Mouse (Mus musculus) frontal cortex, postnatal 10 days (tissue): ENCODE data around the gene Rgs3.

Experiments used
- DNase-seq, 2 experiments: peaks; one replicate each; pipeline ENCODE4 v3.0.0; 2022; ENCODE audit warnings: low spot score in 2 of 2, mixed read lengths in 1 of 2

Rgs3 gene

DNA sequence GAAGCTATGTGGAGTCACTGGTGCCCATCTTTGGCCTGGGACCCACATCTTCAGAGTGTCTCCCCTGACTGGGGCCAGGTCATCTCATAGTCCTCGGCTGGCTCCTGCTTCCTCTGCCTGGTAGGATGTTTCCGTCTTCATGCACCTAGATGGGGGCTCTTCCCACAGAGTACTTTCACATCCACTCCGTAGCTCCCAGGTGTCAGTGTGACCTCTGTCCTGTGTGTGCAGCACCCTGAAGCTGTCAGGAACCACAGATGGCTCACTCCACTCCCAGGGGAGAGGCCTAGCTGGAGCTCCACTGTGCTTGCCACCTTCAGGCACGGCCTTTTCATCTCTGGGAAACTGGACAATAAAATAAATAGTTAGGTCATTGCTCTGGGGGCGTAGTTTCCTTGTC is 128.5 kb downstream of the Rgs3 start:
- no peak for DNase-seq

DNA sequence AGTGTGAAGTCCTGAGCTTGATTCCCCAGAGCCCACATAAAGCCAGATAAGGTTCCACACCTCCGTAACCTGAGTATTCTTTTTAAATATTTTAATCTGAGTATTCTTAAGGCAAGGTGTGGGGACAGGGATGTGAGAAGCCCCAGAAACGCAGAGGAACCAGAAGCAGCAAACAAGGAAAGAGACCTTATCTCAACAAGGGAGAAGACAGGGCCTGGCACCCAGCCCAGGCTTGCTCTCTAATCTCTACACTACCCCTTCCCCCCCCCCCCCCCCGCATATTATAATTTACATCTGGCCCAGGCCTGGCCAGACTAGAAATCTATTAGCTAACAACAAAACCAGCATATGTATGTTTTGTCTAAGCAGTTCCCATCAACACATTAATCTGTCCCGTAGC is 131.3 kb downstream of the Rgs3 start:
- DNase-seq: no peak

DNA sequence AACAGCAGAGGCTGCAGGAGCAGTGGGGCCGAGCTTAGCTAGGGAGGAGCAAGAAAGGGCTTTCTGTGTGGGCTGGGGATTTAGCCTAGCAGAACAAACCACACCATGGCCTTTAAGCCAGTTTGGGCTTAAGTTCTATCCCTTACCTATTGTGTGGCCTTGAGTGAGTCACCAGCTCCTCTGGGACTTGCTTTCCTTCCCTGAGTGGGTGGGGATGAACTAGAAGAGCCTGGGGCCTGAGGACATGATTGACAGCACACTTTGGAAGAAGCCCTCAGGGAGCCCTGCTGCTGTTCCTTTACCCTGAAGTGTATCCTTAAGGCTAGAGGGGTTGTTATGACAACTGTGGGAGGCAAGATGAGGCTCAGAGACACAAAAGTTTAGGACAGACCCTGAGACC is 132.0 kb downstream of the Rgs3 start:
- DNase-seq: no peak

DNA sequence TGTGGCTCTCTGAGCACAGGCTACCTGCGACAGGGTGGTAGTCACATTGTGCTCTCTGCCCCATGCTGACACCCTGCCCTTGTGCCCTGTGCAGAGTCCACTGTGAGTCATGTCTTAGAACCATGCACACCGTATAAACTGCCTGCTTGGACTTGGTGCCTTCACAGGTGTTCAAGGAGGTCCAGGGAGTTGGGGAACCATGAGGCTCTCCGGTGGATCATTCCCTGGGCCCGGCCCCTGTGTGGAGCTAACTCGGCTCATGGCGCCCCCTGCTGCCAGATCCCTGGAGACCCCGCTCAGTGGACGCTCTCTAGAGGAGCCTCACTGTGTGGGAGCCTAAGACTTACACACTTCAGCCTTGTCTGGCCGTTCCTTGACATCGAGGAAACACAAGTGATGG is 134.2 kb downstream of the Rgs3 start:
- DNase-seq: no peak

DNA sequence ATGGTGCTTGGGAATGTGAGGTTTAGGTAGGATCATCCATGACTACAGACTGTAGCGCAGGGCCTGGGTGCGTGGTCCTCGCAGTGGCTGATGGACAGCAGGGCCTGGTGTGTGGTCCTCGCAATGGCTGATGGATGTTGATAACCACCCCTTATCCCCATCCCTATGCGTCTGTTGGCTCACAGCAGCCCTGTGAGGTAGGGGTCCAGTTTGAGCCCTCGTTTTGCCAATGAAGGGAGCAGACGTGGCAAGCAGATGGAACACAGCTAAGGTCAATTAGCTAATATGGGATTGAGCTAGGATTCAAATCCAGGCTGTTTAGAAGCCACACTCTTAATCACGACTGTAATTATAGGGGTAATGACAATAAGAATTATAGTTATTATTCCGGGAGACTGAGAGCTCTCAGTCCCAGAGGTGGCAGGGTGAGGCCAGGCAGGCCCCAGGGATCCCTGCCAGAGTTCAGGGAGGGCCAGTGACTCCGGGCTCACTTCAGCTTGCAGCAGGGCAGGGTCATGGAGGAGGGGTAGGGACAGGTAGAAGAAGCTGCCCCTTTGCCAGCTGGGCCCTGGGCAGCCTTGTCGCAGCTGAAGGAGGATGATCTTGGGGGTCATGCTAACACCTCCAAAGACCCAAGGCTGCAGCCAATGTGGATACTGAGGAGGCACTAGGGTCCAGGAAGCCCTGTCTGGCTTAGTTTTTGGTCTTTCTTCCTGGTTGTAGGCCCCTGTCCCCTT is 135.2 kb downstream of the Rgs3 start:
- no peak for DNase-seq

DNA sequence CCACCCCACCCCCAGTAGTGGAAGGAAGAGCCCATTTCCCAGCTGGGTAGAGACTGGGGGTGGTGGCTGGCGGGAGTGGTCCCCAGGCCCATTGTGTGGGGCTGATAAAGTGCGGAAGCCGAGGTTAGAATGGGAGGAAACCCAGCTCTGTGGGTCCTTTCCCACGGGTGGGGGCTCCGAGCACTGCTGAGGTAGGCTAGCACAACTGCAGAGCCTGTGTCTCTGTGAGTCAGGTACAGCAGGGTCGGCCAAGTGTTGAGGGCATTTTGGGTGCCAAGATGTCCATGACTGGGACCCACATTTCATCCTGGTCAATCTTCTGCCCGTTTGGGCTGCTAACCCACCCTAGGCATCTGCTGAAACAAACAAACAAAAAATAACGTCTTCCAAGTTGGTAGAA is 135.9 kb downstream of the Rgs3 start:
- no peak for DNase-seq

DNA sequence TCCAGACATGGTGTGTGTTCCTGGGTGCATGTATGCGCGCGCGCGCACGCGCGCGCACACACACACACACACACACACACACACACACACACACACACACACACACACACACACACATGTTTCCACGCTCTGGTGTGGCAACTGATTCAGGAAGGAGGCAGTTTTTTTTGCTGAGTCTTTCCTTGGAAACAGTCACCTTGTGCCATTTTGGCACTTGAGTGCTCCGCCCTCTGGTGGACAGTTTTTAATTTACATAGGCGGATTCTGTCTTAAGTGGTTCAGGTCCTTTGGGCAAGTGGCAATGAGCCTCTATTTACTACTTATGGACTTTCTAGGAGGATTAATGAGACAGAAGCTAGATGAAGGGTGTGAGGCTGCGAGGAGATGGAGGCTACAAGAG is 136.3 kb downstream of the Rgs3 start:
- DNase-seq: peak in 1 of 2 experiments; percentile 52

DNA sequence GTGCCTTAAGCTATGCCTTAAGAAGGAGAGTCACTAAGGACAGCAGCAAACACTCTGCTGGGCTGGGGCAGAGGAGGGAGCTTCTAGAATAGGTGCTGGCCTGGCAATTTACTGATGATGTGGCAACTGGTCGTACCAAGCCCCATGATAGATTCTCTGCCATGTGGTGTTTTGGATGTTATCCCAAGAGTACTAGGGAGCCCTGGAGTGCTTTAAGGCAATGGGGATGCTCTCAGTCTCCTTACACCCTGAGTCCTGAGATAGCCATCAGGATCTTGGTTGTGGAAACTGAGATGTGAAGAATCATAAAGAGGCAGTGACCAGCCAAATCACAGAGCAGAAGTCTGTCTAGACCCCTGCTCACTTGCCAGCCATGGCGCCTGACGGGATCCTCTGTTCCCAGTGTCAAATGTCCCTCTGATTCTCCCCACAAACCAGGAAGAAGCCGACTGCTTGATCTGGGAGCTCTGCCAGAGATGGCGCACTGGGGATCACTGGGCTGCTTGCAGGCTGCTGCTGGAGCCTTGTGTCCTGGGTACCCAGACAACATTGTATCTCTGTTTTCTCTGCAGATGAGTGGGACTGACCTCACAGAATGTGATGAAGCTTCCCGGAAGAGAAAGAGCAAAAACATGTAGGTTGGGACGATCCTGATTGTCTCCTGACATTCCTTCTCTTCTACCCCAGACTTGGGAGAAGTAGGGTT is 137.2 kb downstream of the Rgs3 start:
- DNase-seq: no peak

DNA sequence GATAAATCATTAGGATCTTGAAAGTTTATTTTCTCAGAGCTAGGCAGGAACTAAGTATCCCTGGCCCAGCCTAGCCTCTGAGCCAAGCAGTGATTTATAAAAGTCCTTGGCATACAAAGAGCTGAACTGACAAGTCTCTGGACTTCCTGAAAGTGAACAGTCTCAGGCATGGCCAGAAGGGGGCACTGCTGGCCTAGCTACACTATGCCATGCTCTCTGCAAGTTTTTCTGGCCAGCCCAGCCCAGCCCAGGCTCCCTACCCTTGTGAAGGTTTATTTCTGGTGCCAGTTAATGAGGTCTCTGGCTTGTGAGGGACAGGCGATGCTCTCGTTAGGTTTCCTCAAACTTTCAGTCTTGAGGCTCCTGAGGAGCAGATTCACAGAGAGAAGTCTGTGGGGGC is 137.8 kb downstream of the Rgs3 start:
- peak; percentile 69 to 84 for DNase-seq

DNA sequence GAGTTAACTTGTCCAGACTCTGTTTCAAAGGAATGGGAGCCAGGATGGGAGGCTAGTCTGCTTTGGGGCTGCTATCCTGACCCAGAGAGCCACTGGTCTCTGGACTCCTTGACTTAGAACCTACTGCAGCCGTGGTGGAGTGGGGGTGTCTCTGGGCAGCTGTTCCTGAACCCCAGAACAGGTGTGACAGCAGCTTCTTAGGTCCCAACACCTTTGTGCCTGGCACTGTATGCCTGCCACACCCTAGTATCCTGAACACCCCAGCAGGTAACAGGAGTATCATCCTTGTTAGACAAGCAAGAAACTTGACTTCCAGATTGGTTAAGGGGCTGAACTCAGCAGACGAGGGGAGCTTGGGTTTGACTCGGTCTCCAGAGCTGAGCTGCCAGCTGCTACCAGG is 138.9 kb downstream of the Rgs3 start:
- DNase-seq: no peak

DNA sequence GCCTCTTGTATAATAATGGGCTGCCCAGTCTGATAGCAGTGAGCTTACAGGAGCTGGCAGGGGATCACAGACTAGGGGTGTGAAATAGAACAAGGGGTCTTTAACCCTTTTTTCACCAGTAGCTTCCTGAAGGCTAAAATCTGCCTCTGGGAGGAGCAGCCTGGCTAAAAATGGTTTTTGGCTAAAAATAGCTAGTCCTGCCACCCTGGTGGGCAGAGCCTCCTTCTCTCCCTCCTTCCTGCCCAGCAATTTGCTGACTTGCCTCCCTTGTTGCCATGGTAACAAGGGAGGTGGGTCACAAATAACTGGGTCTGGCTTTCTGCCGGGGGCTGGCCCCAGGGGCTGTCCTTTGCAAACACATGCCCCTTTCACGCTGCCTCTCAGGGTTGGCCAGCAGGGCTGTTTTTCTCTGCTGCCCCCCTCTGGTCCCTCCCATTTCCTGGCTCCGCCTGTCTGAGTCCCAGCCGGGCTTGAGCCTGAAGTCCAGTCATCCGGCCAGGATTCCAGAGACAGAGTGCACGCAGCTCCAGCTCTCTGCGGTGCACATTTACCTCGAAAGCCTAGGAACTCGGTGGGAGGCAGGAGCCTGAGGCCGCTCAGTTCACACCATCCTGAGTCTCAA is 139.7 kb downstream of the Rgs3 start:
- DNase-seq: peak; percentile 92 to 95

DNA sequence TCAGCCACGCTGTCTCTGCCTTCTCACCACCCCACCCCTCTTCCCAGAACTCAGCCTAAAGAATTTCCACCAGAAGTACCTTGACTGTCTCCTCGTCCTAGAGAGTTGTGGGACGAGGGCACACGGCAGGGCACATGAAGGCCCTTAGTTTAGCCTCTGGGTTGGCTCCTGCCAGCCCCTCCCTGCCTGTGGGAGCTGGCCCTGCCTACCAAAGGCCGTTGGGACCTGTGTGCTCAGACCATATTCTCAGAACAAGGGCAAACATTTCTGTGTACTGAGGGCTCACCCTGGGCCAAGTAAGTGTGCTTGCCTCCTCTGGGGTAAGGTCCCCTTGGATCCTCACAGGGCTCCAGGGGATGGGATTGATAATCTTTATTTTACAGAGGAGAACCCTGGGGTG is 140.8 kb downstream of the Rgs3 start:
- no peak for DNase-seq

DNA sequence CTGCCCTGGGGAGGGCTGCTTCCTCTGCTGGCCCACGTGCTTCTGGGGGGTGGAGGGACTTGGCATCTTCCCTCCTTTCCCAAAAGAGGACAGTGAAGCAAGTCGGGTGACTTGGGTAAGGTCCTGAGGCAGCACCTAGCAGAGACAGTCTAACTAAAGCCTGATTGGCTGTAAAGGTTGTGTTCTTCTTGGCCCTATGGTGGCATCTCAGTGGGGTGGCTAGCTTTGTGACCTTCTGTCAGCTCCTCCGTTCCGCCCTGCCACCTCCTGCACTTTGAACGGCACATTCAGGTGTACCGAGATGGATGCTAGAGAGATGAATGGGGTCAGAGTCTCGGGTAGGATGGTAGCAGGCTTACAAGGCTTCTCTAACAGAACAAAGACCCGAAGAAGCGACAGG is 143.5 kb downstream of the Rgs3 start:
- DNase-seq: no peak

DNA sequence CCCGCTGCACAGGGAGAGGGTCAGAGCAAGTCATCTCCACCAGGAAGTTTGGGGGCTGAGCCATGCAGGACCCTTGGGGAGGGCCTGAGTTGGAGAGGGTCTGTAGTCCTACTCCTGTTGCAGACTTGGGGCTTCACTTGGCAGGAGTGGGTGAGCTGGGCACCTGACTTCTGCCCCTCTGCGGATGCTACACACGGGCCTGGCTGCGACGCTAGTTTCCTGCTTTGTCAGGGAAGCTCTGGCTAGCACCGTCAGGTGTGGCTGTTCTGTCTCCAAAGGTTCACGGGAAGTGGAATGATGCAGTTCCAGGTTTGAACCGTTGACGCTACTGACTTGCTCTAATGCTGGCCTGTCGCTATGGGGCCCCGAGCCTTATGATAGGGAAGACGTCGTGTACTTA is 144.6 kb downstream of the Rgs3 start:
- DNase-seq: no peak

DNA sequence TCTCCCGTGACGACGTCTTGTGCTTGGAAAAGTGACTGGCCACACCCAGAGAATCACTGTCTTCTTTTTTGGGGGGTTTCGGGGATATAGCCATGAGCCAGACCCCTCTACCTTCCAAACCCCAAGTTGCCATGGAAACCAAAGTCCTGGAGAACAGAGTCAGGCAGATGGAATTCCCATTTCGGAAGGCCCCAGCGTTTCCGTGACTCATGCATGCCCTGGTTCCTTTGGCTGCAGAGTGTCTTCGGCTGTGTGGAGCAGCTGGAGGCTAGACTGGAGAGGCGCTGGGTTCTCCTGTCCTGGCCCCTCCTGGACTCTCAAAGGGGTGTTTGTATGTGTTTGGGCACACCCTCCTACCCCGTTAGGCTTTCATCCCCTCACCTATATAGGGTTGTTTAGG is 145.4 kb downstream of the Rgs3 start:
- no peak for DNase-seq

DNA sequence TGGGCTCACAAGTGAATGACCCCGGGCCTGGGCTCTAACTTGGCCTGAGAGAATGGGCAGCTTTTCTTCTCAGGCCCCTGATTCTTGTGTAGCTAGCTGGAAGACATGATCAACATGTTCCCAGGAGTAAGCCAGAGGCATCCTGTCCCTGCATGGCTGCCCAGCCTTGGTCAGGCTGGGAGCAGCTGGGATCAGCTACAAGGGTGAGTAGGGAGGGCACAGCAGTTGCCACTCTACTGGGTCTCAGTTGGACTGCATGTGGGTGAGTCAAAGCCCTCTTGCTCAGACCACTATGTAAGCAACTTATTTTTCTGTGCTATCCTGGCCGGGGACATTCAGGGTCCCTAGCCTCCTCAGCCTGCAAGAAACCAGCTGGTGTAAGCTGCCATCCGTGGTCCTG is 146.1 kb downstream of the Rgs3 start:
- DNase-seq: no peak

DNA sequence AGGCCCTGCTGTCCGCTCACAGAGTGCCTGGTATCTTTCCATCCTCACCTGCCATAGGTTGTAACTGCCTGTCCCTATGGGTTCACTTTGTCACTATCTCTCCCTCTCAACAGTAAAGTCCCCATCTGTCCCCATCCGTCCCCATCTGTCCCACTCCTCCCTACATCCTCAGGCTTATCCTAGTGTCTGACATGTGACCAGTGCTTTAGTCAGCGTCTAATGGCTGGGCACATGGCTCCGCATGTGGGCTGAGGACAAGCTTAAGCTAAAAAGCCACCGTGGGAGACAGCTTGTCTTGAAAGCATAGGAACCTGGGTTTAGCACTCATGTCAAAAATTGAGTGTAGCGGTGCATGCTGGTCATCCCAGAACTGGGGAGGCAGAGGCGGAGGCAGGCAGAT is 148.4 kb downstream of the Rgs3 start:
- no peak for DNase-seq

DNA sequence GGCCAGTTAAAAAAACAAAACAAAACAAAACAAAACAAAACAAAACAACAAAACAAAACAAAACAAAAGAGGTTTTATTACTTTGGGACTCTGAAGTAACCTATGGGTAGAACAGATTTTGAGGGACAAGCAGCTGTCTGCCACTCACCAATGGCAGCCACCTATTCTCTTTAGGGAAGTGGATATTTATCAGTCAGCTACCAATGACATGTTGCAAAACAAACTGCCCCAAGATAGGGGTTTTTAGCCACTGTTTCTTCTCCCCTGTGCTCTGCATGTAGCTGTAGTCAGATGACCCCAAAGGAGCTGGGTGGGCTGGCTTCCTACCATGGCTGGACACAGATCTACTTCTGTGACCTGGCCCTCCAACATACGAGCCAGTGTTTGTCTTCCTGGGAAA is 149.3 kb downstream of the Rgs3 start:
- no peak for DNase-seq

DNA sequence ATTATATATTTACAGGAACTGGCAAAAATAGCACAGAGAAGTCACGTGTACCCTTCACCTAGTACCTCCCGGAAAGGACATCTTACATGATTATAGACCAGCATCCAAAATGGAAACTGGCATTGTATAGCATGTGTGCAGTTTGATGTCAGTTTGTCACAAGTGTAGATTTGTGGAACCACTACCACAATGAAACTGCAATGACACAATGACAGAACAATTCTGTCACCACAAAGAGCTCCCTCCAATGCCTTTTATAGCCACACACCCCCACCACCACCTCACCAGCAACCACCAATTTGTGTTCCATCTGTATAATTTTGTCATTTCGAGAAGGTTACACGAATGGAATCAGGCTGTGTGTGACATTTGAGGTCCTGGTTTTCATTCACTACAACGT is 149.8 kb downstream of the Rgs3 start:
- DNase-seq: no peak

DNA sequence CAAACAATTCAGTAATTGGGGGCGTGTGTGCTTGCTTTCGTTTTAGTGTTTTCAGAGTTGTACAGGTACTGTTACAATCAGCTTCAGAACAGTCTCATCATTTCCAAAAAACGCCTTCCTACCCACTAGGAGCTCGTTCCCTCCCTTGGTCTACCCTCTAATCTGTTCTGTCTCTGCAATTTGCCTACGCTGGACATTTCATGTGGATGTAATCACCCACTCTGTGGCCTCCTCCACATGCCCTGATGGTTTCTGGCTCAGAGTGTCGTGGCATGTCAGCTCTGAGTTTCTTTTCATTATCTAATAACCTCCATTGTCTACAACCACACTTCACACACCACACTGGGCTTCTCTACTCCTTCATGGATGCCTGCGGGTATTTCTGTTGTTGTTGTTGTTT is 151.5 kb downstream of the Rgs3 start:
- no peak for DNase-seq

DNA sequence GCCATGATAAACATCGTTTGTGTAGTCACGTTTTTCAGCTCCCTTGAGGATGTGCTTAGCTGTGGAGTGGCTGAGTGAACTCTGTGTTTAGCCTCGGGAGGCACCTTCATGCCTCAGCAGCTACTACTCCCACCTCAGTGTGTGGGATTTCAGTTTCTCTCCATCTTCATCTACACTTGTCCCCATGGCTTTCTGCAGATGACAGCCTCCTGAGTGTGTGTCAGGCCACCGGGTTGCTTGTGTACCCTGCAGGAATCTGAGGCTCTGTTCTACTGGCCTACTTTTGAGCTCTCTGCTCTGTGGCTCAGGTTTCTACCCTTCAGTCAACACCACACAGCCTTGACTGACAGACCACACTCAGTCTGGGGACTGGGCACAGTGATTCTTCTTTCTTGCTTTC is 151.9 kb downstream of the Rgs3 start:
- no peak for DNase-seq

DNA sequence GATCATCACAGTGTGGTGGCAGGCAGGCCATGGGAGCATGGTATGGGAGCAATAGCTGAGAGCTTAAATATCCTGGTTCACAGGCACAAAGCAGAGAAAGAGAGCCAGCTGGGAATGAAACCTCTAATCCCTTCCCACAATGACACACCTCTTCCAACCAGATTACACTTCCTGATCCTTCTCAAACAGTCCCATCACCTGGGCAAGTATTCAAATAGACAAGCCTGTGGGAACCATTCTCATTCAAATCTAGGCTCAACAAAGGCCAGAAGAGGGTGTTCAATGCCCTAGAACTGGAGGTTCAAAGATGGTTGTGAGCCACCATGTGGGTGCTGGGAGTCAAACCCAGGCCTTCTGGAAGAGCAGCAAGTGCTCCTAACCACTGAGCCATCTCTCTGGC is 161.2 kb downstream of the Rgs3 start:
- no peak for DNase-seq

DNA sequence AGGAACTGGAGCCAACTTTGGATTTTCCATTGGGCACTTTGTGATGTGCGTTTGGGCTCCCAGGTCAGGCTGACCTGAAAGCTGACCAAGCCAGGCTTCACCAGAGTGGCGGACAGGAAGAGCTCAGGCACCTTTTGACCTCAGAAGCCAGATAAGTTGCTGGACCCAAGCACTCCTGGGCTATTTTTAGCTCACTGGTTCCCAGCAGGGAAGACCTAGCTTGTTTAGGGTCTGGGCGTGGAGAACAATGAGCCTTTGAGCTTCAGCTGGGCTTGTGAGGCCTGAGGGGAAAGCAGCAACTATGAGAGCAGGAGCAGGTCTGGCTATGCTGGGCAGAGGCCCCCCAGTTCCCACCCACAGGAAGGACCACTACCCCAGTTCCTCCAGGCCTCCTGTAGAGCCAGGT is 162.4 kb downstream of the Rgs3 start:
- DNase-seq: no peak
